Mouse (Mus musculus) layer of hippocampus, postnatal 10 days (tissue): ENCODE results near the gene Heg1. TPM values are rescaled to one million over a fixed set of nuclear protein-coding genes. Genes with fewer than 3 reads are reported as not detected.

Experiments
- DNase-seq, 2 experiments: peaks; one replicate each; pipeline ENCODE4 v3.0.0; 2021; ENCODE audit warnings: low spot score in 2 of 2
- total RNA-seq, 2 experiments: library from RNA; stranded (reverse); gene quantifications; 2 replicates each; pipeline ENCODE4 v1.2.3; 2021

Gene Heg1
- total RNA-seq, 2 experiments from 2014 or later = 31.9 to 32.4 TPM

- DNase-seq = no peak
Observed at GRCm38 (mm10) chr16:33810002-33810401, 125.8 kb downstream of the Heg1 start.

- no peak for DNase-seq
Observed at GRCm38 (mm10) chr16:33818413-33819165, 134.4 kb downstream of the Heg1 start.

GRCm38 (mm10) chr16:33820269-33821178 is 136.4 kb downstream of the Heg1 start:
- DNase-seq = peak; percentile 94 to 95

Other genes starting within 250 kb of the Heg1 start
- gene Slc12a8, start 167.0 kb upstream of the Heg1 start, total RNA-seq = 1 to 10 TPM; 1.2 to 1.6 TPM
- gene Muc13, start 109.7 kb downstream of the Heg1 start, total RNA-seq = under 1 TPM in 1 of 2 experiments, not detected in 1; 0.11 TPM
- gene Itgb5, start 145.3 kb downstream of the Heg1 start, total RNA-seq = 10 to 100 TPM; 33.7 to 37.6 TPM